Mouse (Mus musculus) adrenal gland, adult (tissue): ENCODE results near the gene Sar1b.
"Not testable (repeated sequence)": the region's sequence is repeated elsewhere in the genome, so short reads cannot be mapped to it uniquely, and the experiment has no call there.

Source experiments
- DNase-seq, 2 experiments: peaks; one replicate each; pipeline ENCODE4 v3.0.0; 2022 to 2023; ENCODE audit warnings: low spot score in 1 of 2; ENCODE audit not compliant: inconsistent age in 2 of 2

Gene Sar1b

GRCm38 (mm10) chr11:51775507-51775906 is 12.0 kb downstream of the Sar1b start:
- no peak for DNase-seq

- no peak for DNase-seq
Observed at GRCm38 (mm10) chr11:51777478-51777877, 14.0 kb downstream of the Sar1b start.

- DNase-seq, result no peak
Observed at GRCm38 (mm10) chr11:51780773-51781267, 17.3 kb downstream of the Sar1b start.

- DNase-seq, result peak; percentile 54 to 77
Observed at GRCm38 (mm10) chr11:51782721-51783120, 19.2 kb downstream of the Sar1b start.

GRCm38 (mm10) chr11:51785926-51786325 is 22.4 kb downstream of the Sar1b start:
- DNase-seq, result peak; percentile 63 to 82

- DNase-seq, result not testable (repeated sequence)
Observed at GRCm38 (mm10) chr11:51789735-51790134, 26.2 kb downstream of the Sar1b start.

GRCm38 (mm10) chr11:51790662-51791061 is 27.2 kb downstream of the Sar1b start:
- DNase-seq, result no peak

GRCm38 (mm10) chr11:51796272-51796671 is 32.8 kb downstream of the Sar1b start:
- DNase-seq, result peak; percentile 80 to 88

- no peak for DNase-seq
Observed at GRCm38 (mm10) chr11:51800634-51801325, 37.3 kb downstream of the Sar1b start.

- peak; percentile 69 to 89 for DNase-seq
Observed at GRCm38 (mm10) chr11:51805221-51805981, 41.9 kb downstream of the Sar1b start.

GRCm38 (mm10) chr11:51807108-51807879 is 43.8 kb downstream of the Sar1b start:
- no peak for DNase-seq

GRCm38 (mm10) chr11:51809632-51810224 is 46.2 kb downstream of the Sar1b start:
- peak in 1 of 2 experiments; percentile 81 for DNase-seq

GRCm38 (mm10) chr11:51811230-51811629 is 47.7 kb downstream of the Sar1b start:
- DNase-seq, result peak in 1 of 2 experiments; percentile 31

GRCm38 (mm10) chr11:51812022-51812546 is 48.6 kb downstream of the Sar1b start:
- DNase-seq, result peak in 1 of 2 experiments; percentile 61

- peak; percentile 83 to 94 for DNase-seq
Observed at GRCm38 (mm10) chr11:51817756-51818155, 54.3 kb downstream of the Sar1b start.

- DNase-seq, result no peak
Observed at GRCm38 (mm10) chr11:51818837-51819236, 55.4 kb downstream of the Sar1b start.

- peak; percentile 61 to 85 for DNase-seq
Observed at GRCm38 (mm10) chr11:51819964-51820363, 56.5 kb downstream of the Sar1b start.

GRCm38 (mm10) chr11:51820861-51821260 is 57.4 kb downstream of the Sar1b start:
- peak; percentile 78 to 93 for DNase-seq

GRCm38 (mm10) chr11:51822736-51823135 is 59.2 kb downstream of the Sar1b start:
- DNase-seq, result no peak

- DNase-seq, result no peak
Observed at GRCm38 (mm10) chr11:51823271-51823670, 59.8 kb downstream of the Sar1b start.
